Mouse (Mus musculus) right cerebral cortex, postnatal 4 days (tissue): ENCODE measurements around the gene Dcps.

ENCODE experiments used
- DNase-seq: peaks from one replicate; pipeline ENCODE4 v3.0.0-alpha.2; 2022

Dcps gene

DNA sequence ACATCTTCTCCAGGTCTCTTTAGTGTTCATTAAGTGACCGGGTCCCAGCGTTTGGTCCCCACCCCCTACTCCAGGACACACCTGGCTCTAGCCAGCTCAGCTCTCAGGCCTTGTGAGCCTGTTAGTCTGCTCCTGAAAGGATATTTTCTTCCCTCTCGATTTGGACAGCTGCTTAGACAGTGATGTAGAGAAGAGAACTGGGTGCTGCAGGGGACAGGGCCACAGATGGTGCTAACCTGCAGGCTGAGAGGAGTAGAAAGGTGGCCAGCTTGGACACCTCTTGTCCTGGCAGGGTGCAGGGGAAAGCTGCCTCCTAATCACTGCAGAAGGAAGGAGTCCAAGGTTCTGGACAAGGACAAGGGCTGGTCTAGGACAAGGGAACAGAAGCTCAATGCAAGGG lies 67.8 kb downstream of the Dcps start:
- no peak for DNase-seq

DNA sequence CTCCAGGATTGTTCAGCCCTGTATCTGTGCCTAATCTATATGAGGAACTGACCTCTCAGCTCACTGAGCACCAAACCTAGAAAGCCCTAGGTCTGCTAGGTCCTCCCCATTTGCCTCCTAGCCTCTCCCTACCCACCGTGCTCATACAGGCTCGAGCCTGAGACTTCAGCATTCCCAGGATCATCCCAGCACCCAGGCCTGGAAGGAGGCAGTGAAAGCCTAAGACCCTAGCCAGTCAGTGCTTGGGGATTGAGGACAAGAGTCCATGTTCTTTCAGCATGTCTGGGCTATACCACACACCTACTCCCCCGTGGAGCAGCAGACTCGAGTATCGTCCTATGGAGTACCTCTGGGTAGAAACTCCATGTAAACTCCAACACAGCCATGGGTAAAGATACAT lies 68.5 kb downstream of the Dcps start:
- DNase-seq: no peak

DNA sequence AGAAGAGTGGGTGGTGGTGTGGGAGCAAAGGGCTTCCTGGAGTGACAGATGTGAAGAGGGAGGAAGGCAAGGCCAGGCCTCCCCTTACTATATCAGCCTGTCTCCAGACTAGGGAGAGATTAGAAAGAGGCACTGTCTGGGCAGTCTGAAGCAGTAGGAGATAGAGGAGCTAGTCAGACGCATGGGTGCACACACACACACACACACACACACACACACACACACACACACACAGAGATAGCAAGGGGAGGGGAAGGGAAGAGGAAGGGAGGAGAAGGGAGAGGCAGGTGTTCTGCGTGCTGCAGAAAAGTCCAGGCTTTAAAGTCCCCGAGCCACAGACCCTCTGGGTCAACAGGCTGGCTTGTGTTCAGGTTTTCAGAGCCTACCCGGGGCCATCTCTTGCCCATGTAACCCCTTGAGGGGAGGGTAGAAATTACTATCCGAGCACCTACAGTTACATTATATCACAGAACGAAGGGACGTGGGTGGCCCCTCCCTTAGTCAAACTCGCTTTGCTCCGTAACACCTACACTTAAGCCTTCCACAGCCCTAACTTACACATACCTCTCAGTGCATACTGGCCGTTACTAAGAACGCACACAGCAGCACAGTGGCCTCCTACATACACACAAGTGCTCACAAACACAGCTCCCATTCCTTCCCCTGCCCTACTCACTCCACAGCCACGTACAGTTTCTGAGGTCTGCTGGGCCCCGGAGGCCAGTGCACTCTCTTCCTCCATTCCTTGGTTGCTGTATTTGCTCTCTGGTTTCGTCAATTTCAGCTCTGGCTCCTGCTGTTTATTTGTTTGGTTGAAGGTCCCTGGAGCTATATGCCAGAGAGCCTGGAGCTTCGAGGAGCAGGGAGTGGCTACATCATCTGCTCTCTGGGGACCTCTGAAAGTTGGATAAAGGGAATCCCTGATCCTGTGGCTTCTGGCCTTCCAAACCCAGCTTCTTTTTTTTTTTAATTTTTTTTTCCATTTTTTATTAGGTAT lies 69.7 kb downstream of the Dcps start:
- DNase-seq: no peak

DNA sequence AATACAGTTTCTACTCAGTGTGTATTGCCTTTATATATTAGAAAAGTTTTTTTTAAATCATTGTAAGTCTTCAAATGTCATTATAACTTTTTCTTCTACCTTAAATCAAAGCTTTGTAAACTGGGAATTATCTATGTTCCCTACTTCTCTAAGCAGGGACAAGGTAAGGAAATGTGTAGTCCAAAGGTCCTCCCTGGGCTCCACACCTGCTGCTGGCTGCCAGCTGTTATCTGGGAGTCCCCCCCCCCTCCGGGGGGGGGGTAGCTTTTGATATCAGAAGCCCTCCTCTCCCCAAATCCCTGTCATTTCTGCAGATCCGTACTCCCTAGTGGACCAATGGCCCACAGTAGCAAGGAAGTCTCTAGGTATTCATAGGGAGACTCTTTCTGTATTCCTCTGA lies 70.4 kb downstream of the Dcps start:
- no peak for DNase-seq

DNA sequence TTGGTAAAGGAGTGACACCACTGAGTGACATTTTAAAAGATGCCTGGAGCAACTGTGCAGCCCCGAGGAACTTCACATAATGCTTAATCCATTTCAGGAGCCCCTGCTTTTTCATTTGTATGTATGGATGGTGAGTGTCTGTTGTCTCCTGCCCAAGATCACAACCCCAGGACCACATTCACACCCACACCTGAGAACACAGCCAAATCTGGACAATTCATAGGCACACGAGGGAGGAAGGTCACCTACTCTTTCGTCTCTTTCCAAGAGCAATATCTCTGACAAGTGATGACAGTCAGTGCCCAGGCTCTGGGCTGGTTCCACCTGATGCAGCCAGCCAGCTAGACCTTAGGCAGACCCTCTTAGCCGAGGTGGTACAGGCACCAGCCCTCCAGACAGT lies 71.2 kb downstream of the Dcps start:
- DNase-seq: no peak

DNA sequence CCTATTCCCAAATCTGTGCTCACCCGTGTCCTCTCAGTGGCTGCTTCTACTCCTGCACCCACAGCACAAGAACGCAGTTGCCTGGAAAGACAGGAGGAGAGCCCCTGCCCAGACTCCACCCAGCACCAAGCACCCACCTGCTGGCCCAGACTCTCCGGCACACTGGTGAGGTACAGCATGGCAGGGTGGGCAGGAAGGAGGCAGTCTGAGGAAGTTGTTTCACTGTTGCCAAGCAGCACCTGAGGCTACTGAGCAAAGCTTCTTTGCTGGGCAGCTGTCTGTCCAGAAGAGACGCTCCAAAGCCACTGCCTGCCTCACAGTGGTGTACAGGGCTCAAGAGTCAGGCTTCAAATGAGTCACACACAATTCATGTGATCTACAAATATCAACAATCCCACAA lies 77.1 kb downstream of the Dcps start:
- DNase-seq: no peak

DNA sequence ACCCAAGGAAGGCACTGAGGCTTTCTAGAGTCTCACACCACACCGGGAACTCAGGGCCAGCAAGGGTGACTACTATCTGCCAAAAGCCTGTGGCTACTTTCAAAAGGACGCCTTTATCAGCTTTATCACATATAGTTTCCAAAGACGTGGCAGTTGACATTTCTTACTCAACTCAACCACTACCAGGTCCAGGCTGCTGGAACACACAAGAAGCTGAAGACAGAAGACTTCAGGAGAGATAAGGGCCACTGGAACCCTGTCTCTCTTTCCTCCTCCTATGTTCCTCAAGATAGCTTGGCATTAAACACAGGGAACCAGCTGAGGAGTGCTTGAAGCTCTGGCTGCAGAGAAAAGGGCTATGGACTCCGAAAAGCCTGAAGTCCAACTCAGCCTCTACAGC lies 78.0 kb downstream of the Dcps start:
- DNase-seq: no peak

DNA sequence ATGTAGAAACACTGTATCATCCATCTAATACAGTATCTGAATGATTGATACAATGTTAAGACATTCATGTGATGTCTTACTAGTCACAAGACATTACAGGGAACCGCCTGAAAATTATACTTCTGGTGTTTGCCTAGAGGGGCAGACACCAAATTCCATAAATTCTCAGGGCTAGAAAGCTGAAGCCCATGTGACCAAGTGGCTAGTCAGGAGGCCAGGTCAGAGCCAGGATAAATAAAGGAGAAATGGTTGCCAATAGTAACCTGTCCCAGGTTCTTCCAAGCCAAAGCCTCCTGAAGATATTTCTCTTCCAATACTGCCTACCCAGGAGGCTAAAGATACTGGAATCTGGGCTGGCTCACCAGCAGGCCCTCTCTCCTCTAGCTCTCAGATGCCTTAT lies 80.1 kb downstream of the Dcps start:
- no peak for DNase-seq

DNA sequence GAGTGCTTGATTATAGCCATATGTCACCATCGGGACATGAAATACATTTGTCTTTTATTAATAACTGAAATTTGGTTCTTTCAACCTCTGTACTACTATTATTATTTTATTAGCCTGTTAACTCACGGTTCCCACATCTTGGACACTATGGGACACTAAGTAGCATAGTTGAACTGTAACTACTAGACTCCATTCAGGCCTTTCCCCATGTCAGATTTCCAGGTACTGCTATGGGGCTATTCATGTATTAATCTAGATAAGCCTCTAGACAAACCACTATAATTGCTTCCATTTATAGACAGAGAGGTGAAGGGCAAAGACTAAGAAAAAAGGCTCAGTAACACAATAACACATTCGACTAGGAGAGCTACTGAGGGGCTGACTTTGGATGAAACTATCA lies 82.5 kb downstream of the Dcps start:
- DNase-seq: no peak

DNA sequence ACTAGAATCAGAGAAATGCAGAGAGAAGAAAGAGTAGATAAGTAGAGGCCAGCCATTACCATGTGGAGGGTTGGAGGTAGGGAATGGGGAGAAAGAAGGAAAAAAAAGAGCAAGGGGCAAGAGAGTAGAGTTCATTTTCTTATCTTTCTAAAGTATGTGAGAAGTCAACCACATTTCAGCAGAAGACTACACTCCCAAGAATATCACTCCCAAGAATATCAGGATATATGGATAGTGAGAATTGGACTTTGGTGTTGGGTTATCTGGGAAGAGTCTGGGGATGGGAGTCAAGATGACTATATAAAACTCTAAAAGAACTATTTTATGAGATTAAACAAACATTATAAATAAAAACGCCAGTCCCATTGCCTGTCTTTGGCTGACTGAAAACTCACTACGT lies 83.0 kb downstream of the Dcps start:
- no peak for DNase-seq
